Mouse (Mus musculus): Measurements from ENCODE around the gene Slc52a3. TPM values are rescaled to one million over a fixed set of nuclear protein-coding genes. Genes with fewer than 3 reads are reported as not detected.

Gene Slc52a3
- polyA plus RNA-seq (2011; ENCODE audit: insufficient read length, low read depth, missing spikeins) = 0.55 and 0.60 TPM in 2 replicates

DNA sequence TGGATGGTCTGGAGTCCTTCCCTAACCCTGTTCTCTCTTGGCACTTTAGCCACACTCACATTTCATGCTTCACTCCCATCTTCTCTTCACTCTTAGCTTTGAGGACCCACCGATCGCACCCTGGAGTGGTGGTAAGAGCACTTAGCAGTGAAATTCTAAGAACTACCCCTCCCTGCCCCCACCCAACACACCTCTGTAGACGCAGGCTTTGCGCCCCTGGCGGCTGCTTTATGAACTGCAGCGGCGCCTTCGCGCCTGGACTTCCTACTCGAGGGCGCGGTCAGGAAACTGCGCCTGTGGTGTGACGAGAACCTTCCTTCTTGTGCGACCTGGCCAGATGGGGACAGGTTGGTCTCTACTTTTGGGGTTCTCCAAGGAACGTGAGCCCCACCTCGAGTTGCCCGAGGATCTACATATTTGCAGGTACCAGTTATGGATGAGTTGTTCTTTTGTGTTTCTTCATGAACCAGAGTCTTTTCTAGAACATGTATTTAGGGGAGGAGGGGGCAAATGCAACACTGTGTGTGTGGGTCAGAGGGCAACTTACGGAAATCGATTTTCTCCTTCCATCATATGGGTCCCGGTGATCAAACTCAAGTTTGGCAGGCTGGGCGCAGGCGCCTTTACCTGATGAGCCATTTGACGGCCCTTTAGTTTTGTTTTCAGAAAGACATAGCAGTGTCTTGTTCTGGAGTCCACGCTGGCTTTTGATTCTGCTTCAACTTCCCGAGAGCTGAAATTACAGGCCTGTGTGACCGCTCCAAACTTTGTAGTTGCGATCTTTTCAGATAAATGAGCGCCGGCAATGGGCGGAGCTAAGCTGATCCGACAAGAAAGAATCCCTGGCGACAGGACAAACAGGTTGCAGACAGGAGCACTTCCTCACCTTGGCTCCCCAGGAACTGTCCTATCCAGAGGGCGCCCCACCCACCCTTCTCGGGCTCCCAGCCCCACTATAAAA, at the start of gene Slc52a3:
Slc52a3 (plus strand) TSS at position 283 of the 961 bp plus-strand sequence.
- peaks cover 3% of the 10 kb centered on the region; the same call in 1 of the 2 replicates for H3K4me1 ChIP-seq (ENCODE audit: control insufficient read depth, insufficient read depth, low read length)
- no peak within 1 kb of the TSS for H3K27ac ChIP-seq (ENCODE audit: insufficient read depth, low read length)
- TF ChIP-seq POLR2A (IDR thresholded peaks at IDR 0.05; ENCODE audit: low read depth, low read length) = no peak
- TF ChIP-seq CTCF (IDR thresholded peaks at IDR 0.05; ENCODE audit: borderline replicate concordance, insufficient read depth, low read length) = peak; percentile 60
- H3K4me3 ChIP-seq (ENCODE audit: insufficient read depth, low read length) = no peak within 1 kb of the TSS

DNA sequence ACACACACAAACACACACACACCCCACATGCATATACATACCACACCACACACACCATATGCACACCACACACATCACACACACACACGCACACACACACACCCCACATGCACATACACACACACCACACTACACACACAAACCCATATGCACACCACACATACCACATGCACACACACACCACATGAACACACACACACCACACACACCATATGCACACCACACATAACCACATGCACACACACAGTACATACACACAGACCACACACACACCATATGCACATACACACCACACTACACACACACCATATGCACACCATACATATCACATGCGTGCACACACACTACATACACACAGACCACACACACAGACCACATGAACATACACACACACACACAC, 48.7 kb upstream of the Slc52a3 start:
- no peak for TF ChIP-seq CTCF (IDR thresholded peaks at IDR 0.05; ENCODE audit: borderline replicate concordance, insufficient read depth, low read length)
- TF ChIP-seq POLR2A (IDR thresholded peaks at IDR 0.05; ENCODE audit: low read depth, low read length) = no peak
- Histone ChIP-seq H3K4me1 (ENCODE audit: control insufficient read depth, insufficient read depth, low read length) (no peaks in the 10 kb centered on the region), H3K27ac (ENCODE audit: insufficient read depth, low read length) (no peak overlapping the region), H3K4me3 (ENCODE audit: insufficient read depth, low read length) (no peak overlapping the region)

DNA sequence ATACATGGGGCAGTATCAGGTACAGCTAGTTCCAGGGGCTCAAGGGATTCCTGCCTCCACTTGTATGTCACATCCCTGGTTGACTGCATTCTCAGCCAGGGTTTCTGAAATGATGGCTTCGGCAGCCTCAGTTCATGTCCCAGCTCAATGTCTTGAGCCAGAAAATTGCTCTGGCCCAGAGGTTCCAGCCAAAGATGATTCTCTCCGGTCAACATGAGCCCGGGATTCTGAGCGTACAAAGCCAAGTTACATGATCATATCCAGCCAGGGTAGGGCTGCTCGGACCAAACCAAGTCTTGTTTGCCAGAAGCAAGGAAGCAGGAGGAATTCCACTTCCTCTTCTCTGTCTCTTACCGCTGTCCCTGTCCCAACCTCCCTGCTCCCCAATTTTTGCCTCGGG, 48.0 kb upstream of the Slc52a3 start:
- Histone ChIP-seq H3K27ac (ENCODE audit: insufficient read depth, low read length) (no peak overlapping the region), H3K4me3 (ENCODE audit: insufficient read depth, low read length) (no peak overlapping the region), H3K4me1 (ENCODE audit: control insufficient read depth, insufficient read depth, low read length) (no peaks in the 10 kb centered on the region)
- TF ChIP-seq POLR2A (IDR thresholded peaks at IDR 0.05; ENCODE audit: low read depth, low read length) = no peak
- TF ChIP-seq CTCF (IDR thresholded peaks at IDR 0.05; ENCODE audit: borderline replicate concordance, insufficient read depth, low read length) = no peak

DNA sequence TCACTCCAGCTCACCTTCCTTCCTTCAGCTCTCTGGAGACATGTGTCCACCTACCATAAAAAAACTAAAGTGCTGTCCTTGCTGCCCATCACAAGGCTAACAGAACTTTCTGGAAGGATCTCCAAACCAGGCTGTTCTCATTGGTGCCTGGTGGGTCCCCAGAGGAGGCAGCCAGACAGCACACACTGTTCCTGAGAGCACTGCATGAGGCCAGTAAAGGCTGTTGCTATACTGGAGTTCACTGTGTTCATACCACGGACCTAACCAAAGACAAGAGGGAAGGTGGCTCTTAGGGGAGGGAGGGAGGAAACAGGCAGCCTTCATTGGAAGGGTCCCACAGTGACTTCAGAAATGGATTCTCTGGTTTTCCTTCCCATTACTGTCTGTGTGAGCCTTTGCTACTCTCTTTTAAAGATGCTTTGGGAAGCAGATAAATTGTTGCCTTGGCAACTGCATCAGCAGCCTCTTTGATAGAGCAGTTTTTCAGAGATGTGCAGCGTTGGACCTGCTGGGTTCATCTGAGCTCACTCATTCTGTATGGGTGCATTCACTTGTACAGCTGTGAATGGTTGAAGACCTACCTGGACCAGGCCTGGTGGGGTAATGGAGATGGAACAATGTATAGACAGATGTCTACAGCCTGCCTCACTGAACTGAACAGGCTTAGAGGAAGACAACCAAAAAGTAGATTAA, 47.1 kb upstream of the Slc52a3 start:
- TF ChIP-seq CTCF (IDR thresholded peaks at IDR 0.05; ENCODE audit: borderline replicate concordance, insufficient read depth, low read length) = no peak
- TF ChIP-seq POLR2A (IDR thresholded peaks at IDR 0.05; ENCODE audit: low read depth, low read length) = no peak
- Histone ChIP-seq H3K4me3 (ENCODE audit: insufficient read depth, low read length) (no peak overlapping the region), H3K4me1 (ENCODE audit: control insufficient read depth, insufficient read depth, low read length) (no peaks in the 10 kb centered on the region), H3K27ac (ENCODE audit: insufficient read depth, low read length) (no peak overlapping the region)

DNA sequence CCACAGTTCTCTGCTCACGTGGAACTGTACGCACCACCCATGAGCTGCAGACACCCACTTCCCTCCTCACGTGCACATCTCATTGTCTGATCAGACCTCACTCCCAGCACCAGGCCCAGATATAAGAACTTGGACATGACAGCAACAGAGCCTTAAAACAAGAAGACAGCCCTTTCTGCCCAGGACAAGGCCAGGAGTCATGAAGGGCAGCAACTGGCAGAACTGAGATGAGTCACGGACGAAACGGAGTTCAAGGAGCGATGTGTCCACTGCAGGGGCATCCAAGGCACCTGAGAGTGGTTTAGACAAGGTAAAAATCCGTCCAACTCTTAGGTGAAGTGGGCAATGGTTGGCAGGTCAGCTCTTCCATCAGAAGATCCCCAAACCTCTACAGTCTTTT, 42.6 kb upstream of the Slc52a3 start:
- H3K4me1 ChIP-seq (ENCODE audit: control insufficient read depth, insufficient read depth, low read length) = peaks cover 10% of the 10 kb centered on the region
- H3K4me3 ChIP-seq (ENCODE audit: insufficient read depth, low read length) = no peak overlapping the region
- no peak overlapping the region for H3K27ac ChIP-seq (ENCODE audit: insufficient read depth, low read length)
- TF ChIP-seq CTCF (IDR thresholded peaks at IDR 0.05; ENCODE audit: borderline replicate concordance, insufficient read depth, low read length) (no peak), POLR2A (IDR thresholded peaks at IDR 0.05; ENCODE audit: low read depth, low read length) (no peak)

DNA sequence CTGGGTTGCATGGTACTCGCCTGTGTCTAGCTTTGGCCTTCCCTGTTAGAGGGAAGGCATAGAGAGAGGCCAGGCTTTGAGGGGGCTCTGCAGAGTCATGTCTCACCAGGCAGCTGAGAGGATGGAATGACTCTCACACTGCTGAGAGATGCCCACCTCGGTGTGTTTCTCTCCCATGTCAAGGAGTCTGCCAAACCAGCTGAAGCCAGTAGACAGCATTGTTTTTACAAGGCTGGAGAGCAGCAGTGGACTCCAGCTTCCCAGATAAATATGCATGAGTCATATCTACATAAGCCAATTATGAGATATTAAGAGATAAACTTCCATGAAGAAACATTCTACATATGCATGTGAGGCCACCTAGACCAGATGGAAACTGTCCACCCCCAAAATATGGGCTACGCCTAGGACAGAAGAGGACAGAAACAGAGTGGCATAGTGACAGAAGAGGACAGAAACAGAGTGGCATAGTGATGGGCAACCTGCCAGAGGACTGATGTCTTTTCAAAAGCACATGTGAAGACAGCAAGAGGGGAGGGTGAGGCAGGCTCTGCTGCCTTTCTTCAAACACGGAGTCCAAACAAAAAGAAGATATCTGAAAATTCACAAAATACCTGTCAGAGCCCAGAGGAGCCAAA, 39.7 kb upstream of the Slc52a3 start:
- peaks cover 21% of the 10 kb centered on the region for H3K4me1 ChIP-seq (ENCODE audit: control insufficient read depth, insufficient read depth, low read length)
- peak overlapping the region; percentile 16; the same call in 1 of the 2 replicates for H3K27ac ChIP-seq (ENCODE audit: insufficient read depth, low read length)
- TF ChIP-seq CTCF (IDR thresholded peaks at IDR 0.05; ENCODE audit: borderline replicate concordance, insufficient read depth, low read length) (no peak), POLR2A (IDR thresholded peaks at IDR 0.05; ENCODE audit: low read depth, low read length) (no peak)
- H3K4me3 ChIP-seq (ENCODE audit: insufficient read depth, low read length) = no peak overlapping the region

DNA sequence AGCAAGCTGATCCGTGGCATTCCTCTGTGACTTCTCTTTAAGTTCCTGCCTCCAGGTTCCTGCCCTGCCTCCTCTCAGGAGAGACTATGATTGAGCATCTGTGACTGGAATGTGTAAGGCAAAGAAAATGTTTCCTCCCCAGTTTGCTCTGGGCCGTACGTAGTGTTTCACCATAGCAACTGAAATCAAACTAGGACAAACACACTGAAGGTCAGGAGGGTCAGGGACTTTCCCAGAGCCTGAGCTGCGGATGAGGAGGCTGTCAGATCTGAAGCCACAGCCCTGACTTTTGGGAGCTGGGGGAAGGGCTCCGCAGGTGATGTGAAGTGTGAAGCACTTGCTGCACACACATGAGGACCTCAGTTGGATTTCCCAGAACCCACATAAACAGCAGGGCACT, 37.0 kb upstream of the Slc52a3 start:
- Histone ChIP-seq H3K27ac (ENCODE audit: insufficient read depth, low read length) (no peak overlapping the region), H3K4me3 (ENCODE audit: insufficient read depth, low read length) (no peak overlapping the region), H3K4me1 (ENCODE audit: control insufficient read depth, insufficient read depth, low read length) (peaks cover 37% of the 10 kb centered on the region)
- no peak for TF ChIP-seq POLR2A (IDR thresholded peaks at IDR 0.05; ENCODE audit: low read depth, low read length)
- no peak for TF ChIP-seq CTCF (IDR thresholded peaks at IDR 0.05; ENCODE audit: borderline replicate concordance, insufficient read depth, low read length)

DNA sequence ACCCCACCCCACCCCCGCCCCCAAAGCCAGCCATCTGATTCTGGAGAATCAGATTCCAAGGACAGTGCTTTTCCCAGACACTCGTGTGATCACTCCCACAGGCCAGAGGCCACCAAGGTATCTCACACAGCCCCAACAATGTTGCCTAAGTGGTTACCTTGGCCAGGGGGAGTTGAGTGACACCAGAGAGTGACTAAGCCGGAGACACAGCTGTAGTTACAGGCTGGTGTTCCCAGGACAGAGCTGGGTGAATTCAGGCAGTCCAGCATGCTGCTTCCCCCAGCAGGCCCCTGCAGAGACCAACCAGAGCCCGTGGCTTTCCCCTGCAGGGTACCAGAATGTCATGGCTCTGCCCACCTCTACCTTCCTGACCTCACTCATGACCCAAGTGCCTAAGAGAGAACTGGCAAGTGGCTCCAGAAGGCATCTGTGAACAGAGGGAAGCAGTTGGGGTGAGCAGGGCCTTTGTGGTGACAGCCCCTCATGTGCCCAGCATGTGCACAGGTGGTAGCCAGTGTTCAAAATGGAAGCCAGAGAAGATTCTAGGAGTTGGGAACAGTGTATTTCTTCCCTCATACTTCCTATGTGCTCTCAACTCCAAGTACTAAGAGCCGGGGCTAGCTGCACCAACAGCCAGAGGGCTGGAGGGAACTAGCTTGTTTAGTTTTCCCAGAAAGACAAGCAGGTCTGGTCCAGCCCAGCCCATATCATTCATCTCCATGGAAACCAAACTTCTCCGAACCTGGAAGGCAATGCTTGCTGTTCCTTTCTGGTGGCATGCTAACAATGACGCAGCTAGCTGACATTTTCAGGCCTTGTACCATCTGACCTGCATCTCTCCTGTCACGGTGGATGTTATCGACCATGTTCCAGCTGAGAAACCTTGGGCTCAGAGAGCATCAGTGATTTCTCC, 34.8 kb upstream of the Slc52a3 start:
- Histone ChIP-seq H3K27ac (ENCODE audit: insufficient read depth, low read length) (peak overlapping the region; percentile 80), H3K4me1 (ENCODE audit: control insufficient read depth, insufficient read depth, low read length) (peaks cover 36% of the 10 kb centered on the region), H3K4me3 (ENCODE audit: insufficient read depth, low read length) (no peak overlapping the region)
- TF ChIP-seq CTCF (IDR thresholded peaks at IDR 0.05; ENCODE audit: borderline replicate concordance, insufficient read depth, low read length) (no peak), POLR2A (IDR thresholded peaks at IDR 0.05; ENCODE audit: low read depth, low read length) (no peak)

DNA sequence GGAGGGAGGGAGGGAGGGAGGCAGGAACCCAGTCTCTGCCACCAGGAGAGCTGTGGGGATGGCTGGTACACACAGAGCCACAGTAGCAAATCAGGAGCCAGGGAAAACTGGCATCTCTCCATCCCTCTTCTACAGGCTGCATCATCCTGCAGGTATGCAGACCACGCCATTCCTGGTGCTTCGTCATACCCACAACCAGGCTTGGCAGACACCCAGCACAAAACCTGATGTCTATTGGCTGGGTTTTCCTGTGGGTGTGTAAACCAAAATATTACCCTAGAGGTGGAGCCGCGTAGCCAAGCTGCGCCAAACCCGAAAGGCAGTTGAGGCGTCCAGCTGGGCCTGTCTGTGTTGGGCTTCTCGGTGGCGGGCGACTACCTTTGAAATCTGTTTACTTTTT, 33.8 kb upstream of the Slc52a3 start:
- TF ChIP-seq CTCF (IDR thresholded peaks at IDR 0.05; ENCODE audit: borderline replicate concordance, insufficient read depth, low read length) = no peak
- peak; percentile 49 for TF ChIP-seq POLR2A (IDR thresholded peaks at IDR 0.05; ENCODE audit: low read depth, low read length)
- H3K4me1 ChIP-seq (ENCODE audit: control insufficient read depth, insufficient read depth, low read length) = peaks cover 30% of the 10 kb centered on the region
- H3K4me3 ChIP-seq (ENCODE audit: insufficient read depth, low read length) = no peak overlapping the region
- peak overlapping the region; percentile 73 for H3K27ac ChIP-seq (ENCODE audit: insufficient read depth, low read length)

All from embryonic fibroblast, embryonic 13.5 days (primary cell).